In genomic region chr14:45142511-45142910, GRCm38 (mm10) we compare ENCODE assay signal across 9 mouse cellular contexts.
DNase-seq lines count a peak whose midpoint lies in the region; ATAC-seq and TF ChIP-seq lines count a peak whose summit lies in the region.
"Had no signal": no experiment of that assay in that cellular context is flagged by ENCODE, and none has a peak within 500 bp of the region (broad histone marks: within the 10 kb centered on the region; RNA-seq: fewer than 3 reads in every experiment).

No protein-coding gene starts in this region.

- TF ChIP-seq EP300 in CH12.LX (IDR thresholded peaks at IDR 0.05; ENCODE audit: low read length): no peak

- ATAC-seq in hindbrain, embryonic 13.5 days (ENCODE audit: low FRiP score): peak; percentile 46; the same call in 1 of the 2 replicates
- ATAC-seq in midbrain, embryonic 15.5 days (replicated peaks): peak; percentile 82; the same call in 1 of the 2 replicates

- no peak overlapping the region for H3K27ac ChIP-seq in CH12.LX (ENCODE audit: insufficient read depth, low read depth)
- no peak overlapping the region for H3K27ac ChIP-seq in hindbrain, embryonic 13.5 days
- no peak overlapping the region for H3K27ac ChIP-seq in midbrain, embryonic 15.5 days
- H3K27ac ChIP-seq: liver, embryonic 13.5 days had no signal

- no peak overlapping the region for H3K4me2 ChIP-seq in CH12.LX (ENCODE audit: insufficient read depth, low read depth, poor library complexity, severe bottlenecking)
- H3K4me2 ChIP-seq in hindbrain, embryonic 13.5 days: no peak overlapping the region
- no peak overlapping the region for H3K4me2 ChIP-seq in midbrain, embryonic 15.5 days
- H3K4me2 ChIP-seq: liver, embryonic 13.5 days had no signal

- intact Hi-C loops in heart, postnatal 25 days (cut with DNase I): loop anchor here (1.0 kb wide), 1 partner anchor 161 kb away; no protein-coding TSS in a partner anchor

- no peaks in the 10 kb centered on the region for H3K9me3 ChIP-seq in CH12.LX (replicated peaks; ENCODE audit: low read length)
- no peaks in the 10 kb centered on the region for H3K9me3 ChIP-seq in hindbrain, embryonic 13.5 days
- no peaks in the 10 kb centered on the region for H3K9me3 ChIP-seq in midbrain, embryonic 15.5 days
- H3K9me3 ChIP-seq: liver, embryonic 13.5 days had no signal

- no peak overlapping the region for H3K9ac ChIP-seq in CH12.LX (ENCODE audit: insufficient read depth, low read depth)
- H3K9ac ChIP-seq in hindbrain, embryonic 13.5 days: no peak overlapping the region
- H3K9ac ChIP-seq in midbrain, embryonic 15.5 days: no peak overlapping the region
- H3K9ac ChIP-seq: liver, embryonic 13.5 days had no signal

- 64% methylated on average over 4 of the region's 4 CpGs for WGBS in hindbrain, embryonic 13.5 days
- 60% methylated on average over 4 of the region's 4 CpGs for WGBS in midbrain, embryonic 15.5 days

- no peak for TF ChIP-seq POLR2A in CH12.LX (IDR thresholded peaks at IDR 0.05; ENCODE audit: low read depth, low read length)

- dilution Hi-C loops in CH12.LX (cut with MboI; ENCODE audit: extremely low pct_ligation_motif_present, extremely low pct_unique_long_range_greater_than_20kb, low sequenced_read_pairs): no loop called here

- peak; percentile 97 for TF ChIP-seq RAD21 in CH12.LX (IDR thresholded peaks at IDR 0.05; ENCODE audit: low read depth, low read length)

- peaks cover 0 to 3% of the 10 kb centered on the region in 2 experiments; a peak in 1 of 4 replicates for H3K4me1 ChIP-seq in CH12.LX (ENCODE audit: control insufficient read depth in 1 of 2, insufficient read depth in 2 of 2)
- no peaks in the 10 kb centered on the region for H3K4me1 ChIP-seq in hindbrain, embryonic 13.5 days (replicated peaks)
- no peaks in the 10 kb centered on the region for H3K4me1 ChIP-seq in midbrain, embryonic 15.5 days
- H3K4me1 ChIP-seq: liver, embryonic 13.5 days had no signal

- no peaks in the 10 kb centered on the region for H3K27me3 ChIP-seq in CH12.LX (replicated peaks)
- H3K27me3 ChIP-seq in hindbrain, embryonic 13.5 days: no peaks in the 10 kb centered on the region
- no peaks in the 10 kb centered on the region for H3K27me3 ChIP-seq in midbrain, embryonic 15.5 days (replicated peaks)
- H3K27me3 ChIP-seq: liver, embryonic 13.5 days had no signal

- H3K36me3 ChIP-seq in CH12.LX (replicated peaks in 1 of 2; ENCODE audit: control insufficient read depth in 1 of 2, insufficient read depth in 1 of 2, low read length in 1 of 2): peaks cover 11 to 15% of the 10 kb centered on the region in 2 experiments
- H3K36me3 ChIP-seq in hindbrain, embryonic 13.5 days: peaks cover 11% of the 10 kb centered on the region
- no peaks in the 10 kb centered on the region for H3K36me3 ChIP-seq in midbrain, embryonic 15.5 days (replicated peaks)
- H3K36me3 ChIP-seq: liver, embryonic 13.5 days had no signal

- no peak overlapping the region for H3K4me3 ChIP-seq in CH12.LX (replicated peaks in 1 of 3; ENCODE audit: low read depth in 2 of 3, low read length in 2 of 3, poor library complexity in 1 of 3)
- H3K4me3 ChIP-seq in hindbrain, embryonic 13.5 days: no peak overlapping the region
- no peak overlapping the region for H3K4me3 ChIP-seq in midbrain, embryonic 15.5 days
- H3K4me3 ChIP-seq: liver, embryonic 13.5 days had no signal

- DNase-seq in heart, adult 8-10 months (ENCODE audit: low spot score): peak; percentile 19
- DNase-seq in heart, postnatal 25 days (ENCODE audit: low spot score): no peak
- DNase-seq in CH12.LX (ENCODE audit: extremely low read depth): peak; percentile 63
- peak; percentile 29 for DNase-seq in c-Kit-positive CD71-negative TER-119-negative erythroid progenitor cells, embryonic 14.5 days (ENCODE audit: low read depth)
- DNase-seq in left cerebral cortex, adult 18-20 months (ENCODE audit: low spot score in 2 of 2): peak; percentile 36 to 53
- DNase-seq in thymus, postnatal 25 days: peak; percentile 54
- DNase-seq: liver, embryonic 13.5 days had no signal

- TF ChIP-seq CTCF in CH12.LX (conservative IDR thresholded peaks at IDR 0.05 in 1 of 2, IDR thresholded peaks at IDR 0.05 in 1 of 2; ENCODE audit: low read depth in 2 of 2, low read length in 2 of 2): peak in 1 of 2 experiments; percentile 93; a peak in 3 of 4 replicates

- in situ Hi-C loops in CH12.LX (cut with MboI; ENCODE audit: low pct_ligation_motif_present, low pct_unique_long_range_greater_than_20kb, low sequenced_read_pairs): loop anchor here (5.0 kb wide), 1 partner anchor 160 kb away; no protein-coding TSS in a partner anchor

- H3K79me2 ChIP-seq in CH12.LX (replicated peaks; ENCODE audit: control insufficient read depth, extremely low read depth, insufficient read depth, poor library complexity, severe bottlenecking): no peaks in the 10 kb centered on the region

TF ChIP-seq in CH12.LX, 34 proteins besides CTCF, POLR2A, EP300 and RAD21:
- TF ChIP-seq SMC3 (IDR thresholded peaks at IDR 0.05; ENCODE audit: low read depth, low read length) (peak; percentile 97), ZC3H11A (IDR thresholded peaks at IDR 0.05; ENCODE audit: low read depth, low read length) (peak; percentile 83), UBTF (IDR thresholded peaks at IDR 0.05; ENCODE audit: low read depth, low read length) (no peak)
